Mouse (Mus musculus): ENCODE data around the gene Gm17304. TPM values are rescaled to one million over a fixed set of nuclear protein-coding genes. Genes with fewer than 3 reads are reported as not detected.

Gene Gm17304
- polyA plus RNA-seq, 1 experiment from 2014 or later = not detected

DNA sequence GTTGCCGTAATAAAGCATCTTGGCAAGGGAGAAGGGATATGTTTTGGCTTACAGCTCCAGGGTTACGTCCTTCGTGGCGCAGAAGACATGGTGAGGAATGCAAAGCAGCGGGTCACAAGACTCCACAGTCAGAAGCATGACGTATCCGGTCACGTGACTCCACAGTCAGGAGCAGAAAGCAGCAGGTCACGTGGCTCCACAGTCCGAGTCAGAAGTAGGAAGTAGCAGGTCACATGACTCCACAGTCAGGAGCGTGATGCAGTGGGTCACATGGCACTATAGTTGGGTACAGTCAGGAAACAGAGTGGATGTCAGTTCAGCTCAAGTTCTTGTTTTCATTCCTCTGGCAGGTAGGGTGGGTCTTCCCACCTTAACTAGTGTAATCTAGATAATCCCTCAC is 19.2 kb upstream of the Gm17304 start:
- no peak overlapping the region for H3K27ac ChIP-seq (replicated peaks)
- WGBS (ENCODE audit: insufficient replicate concordance) = 80% methylated on average over 11 of the region's 11 CpGs
- H3K4me3 ChIP-seq (replicated peaks) = no peak overlapping the region
- H3K9me3 ChIP-seq (replicated peaks) = no peaks in the 10 kb centered on the region
- ATAC-seq (ENCODE audit: insufficient read depth) = no peak
- H3K4me2 ChIP-seq = no peak overlapping the region
- no peaks in the 10 kb centered on the region for H3K27me3 ChIP-seq
- H3K9ac ChIP-seq = no peak overlapping the region
- H3K4me1 ChIP-seq (replicated peaks) = no peaks in the 10 kb centered on the region
- H3K36me3 ChIP-seq (replicated peaks) = 0 out of 2 replicates have a peak, but pooled peaks cover 4% of the 10 kb centered on the region

GRCm38 (mm10) chr5:106590686-106591085 is 18.2 kb upstream of the Gm17304 start:
- no peaks in the 10 kb centered on the region for H3K4me1 ChIP-seq (replicated peaks)
- ATAC-seq (ENCODE audit: insufficient read depth) = no peak

DNA sequence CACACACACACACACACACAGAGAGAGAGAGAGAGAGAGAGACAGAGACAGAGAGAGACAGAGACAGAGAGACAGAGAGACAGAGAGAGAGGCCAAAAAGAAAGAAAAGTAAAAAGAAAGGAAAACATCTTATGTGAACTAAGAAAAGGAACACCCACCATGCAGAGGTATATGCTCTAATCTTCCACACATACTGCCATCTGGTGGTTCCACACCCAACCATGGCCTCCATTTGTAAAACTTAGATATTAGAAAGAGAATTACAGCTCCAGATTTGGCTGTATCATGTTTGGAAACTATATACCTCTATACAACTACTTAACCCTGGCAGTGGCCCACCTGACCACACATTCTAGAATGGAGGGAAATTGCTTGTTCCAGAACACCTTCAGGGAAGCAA is 14.5 kb upstream of the Gm17304 start:
- no peak overlapping the region for H3K4me2 ChIP-seq
- no peak for ATAC-seq (ENCODE audit: insufficient read depth)
- no peaks in the 10 kb centered on the region for H3K27me3 ChIP-seq
- H3K9me3 ChIP-seq (replicated peaks) = no peaks in the 10 kb centered on the region
- H3K36me3 ChIP-seq (replicated peaks) = 0 out of 2 replicates have a peak, but pooled peaks cover 3% of the 10 kb centered on the region
- H3K9ac ChIP-seq = no peak overlapping the region
- no peak overlapping the region for H3K27ac ChIP-seq (replicated peaks)
- H3K4me3 ChIP-seq (replicated peaks) = no peak overlapping the region
- H3K4me1 ChIP-seq (replicated peaks) = no peaks in the 10 kb centered on the region

More at GRCm38 (mm10) chr5:106590686-106591085, 18.2 kb upstream of the Gm17304 start:
- no peak overlapping the region for H3K27ac ChIP-seq (replicated peaks)
- H3K27me3 ChIP-seq = no peaks in the 10 kb centered on the region
- no peak overlapping the region for H3K4me2 ChIP-seq
- H3K9me3 ChIP-seq (replicated peaks) = no peaks in the 10 kb centered on the region
- H3K9ac ChIP-seq = no peak overlapping the region
- no peak overlapping the region for H3K4me3 ChIP-seq (replicated peaks)
- 92% methylated on average over 5 of the region's 5 CpGs for WGBS (ENCODE audit: insufficient replicate concordance)
- 0 out of 2 replicates have a peak, but pooled peaks cover 4% of the 10 kb centered on the region for H3K36me3 ChIP-seq (replicated peaks)

GRCm38 (mm10) chr5:106597472-106597871 is 11.4 kb upstream of the Gm17304 start:
- H3K27ac ChIP-seq (replicated peaks) = no peak overlapping the region
- H3K27me3 ChIP-seq = no peaks in the 10 kb centered on the region
- H3K4me1 ChIP-seq (replicated peaks) = no peaks in the 10 kb centered on the region
- no peak overlapping the region for H3K4me2 ChIP-seq
- H3K9me3 ChIP-seq (replicated peaks) = no peaks in the 10 kb centered on the region
- 68% methylated on average over 2 of the region's 2 CpGs for WGBS (ENCODE audit: insufficient replicate concordance)
- H3K36me3 ChIP-seq (replicated peaks) = no peaks in the 10 kb centered on the region
- no peak overlapping the region for H3K4me3 ChIP-seq (replicated peaks)
- no peak for ATAC-seq (ENCODE audit: insufficient read depth)
- H3K9ac ChIP-seq = no peak overlapping the region

- H3K9ac ChIP-seq = no peak overlapping the region
- H3K4me2 ChIP-seq = no peak overlapping the region
- H3K27me3 ChIP-seq = no peaks in the 10 kb centered on the region
- H3K27ac ChIP-seq (replicated peaks) = no peak overlapping the region
- H3K9me3 ChIP-seq (replicated peaks) = no peaks in the 10 kb centered on the region
- no peak for ATAC-seq (ENCODE audit: insufficient read depth)
- H3K4me1 ChIP-seq (replicated peaks) = no peaks in the 10 kb centered on the region
- no peaks in the 10 kb centered on the region; the same call in 1 of the 2 replicates for H3K36me3 ChIP-seq (replicated peaks)
- 85% methylated on average over 8 of the region's 8 CpGs for WGBS (ENCODE audit: insufficient replicate concordance)
- H3K4me3 ChIP-seq (replicated peaks) = no peak overlapping the region
Measured at GRCm38 (mm10) chr5:106599482-106599881, 9.4 kb upstream of the Gm17304 start.

DNA sequence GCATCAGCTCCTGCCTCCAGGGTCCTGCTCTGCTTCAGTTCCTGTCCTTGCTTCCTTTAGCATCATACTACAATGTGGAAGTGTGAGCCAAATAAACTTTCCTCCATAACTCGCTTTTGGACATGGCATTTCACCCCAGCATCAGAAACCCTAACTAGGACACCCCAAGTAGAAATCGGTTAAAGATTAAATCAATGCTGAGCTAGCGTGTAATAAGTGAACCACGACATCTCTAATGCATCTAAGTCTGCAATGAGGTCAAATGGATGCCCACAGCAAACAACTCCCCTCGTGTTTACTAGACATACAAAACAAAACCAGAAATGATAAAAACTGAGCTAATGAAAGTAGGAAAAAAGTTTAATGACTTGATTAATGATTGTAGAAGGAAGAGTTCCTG is 4.5 kb upstream of the Gm17304 start:
- ATAC-seq (ENCODE audit: insufficient read depth) = no peak

DNA sequence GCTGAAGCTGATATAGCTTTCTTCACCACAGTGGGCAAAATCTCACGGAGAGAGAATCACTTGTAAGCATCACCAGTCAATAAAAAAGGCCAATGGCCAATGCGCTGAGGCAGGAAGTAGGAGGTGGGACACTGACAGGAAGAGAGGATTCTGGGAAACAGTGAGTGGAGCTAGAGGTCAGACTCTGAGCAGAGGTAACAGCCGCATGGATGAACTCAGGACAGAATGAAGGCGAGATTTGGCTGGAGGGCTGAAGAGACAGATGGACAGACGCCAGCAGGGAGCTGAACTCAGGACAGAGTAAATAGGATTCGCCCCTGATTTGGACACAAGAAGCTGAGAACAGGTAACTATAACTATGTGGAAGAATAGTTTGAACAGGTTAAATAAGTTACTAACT is 3.8 kb upstream of the Gm17304 start:
- Histone ChIP-seq H3K36me3 (replicated peaks) (peaks cover 6% of the 10 kb centered on the region), H3K27ac (replicated peaks) (no peak overlapping the region), H3K9ac (no peak overlapping the region), H3K9me3 (replicated peaks) (no peaks in the 10 kb centered on the region), H3K4me3 (replicated peaks) (no peak overlapping the region), H3K4me2 (no peak overlapping the region), H3K4me1 (replicated peaks) (no peaks in the 10 kb centered on the region), H3K27me3 (no peaks in the 10 kb centered on the region)
- WGBS (ENCODE audit: insufficient replicate concordance) = 85% methylated on average over 6 of the region's 6 CpGs
- ATAC-seq (ENCODE audit: insufficient read depth) = no peak

More for the DNA sequence above, 4.5 kb upstream of the Gm17304 start:
- Histone ChIP-seq H3K9ac (no peak overlapping the region), H3K9me3 (replicated peaks) (no peaks in the 10 kb centered on the region), H3K27me3 (no peaks in the 10 kb centered on the region), H3K27ac (replicated peaks) (no peak overlapping the region), H3K4me2 (no peak overlapping the region), H3K4me1 (replicated peaks) (no peaks in the 10 kb centered on the region), H3K36me3 (replicated peaks) (peaks cover 6% of the 10 kb centered on the region), H3K4me3 (replicated peaks) (no peak overlapping the region)
- 77% methylated on average over 5 of the region's 5 CpGs for whole genome bisulfite sequencing (ENCODE audit: insufficient replicate concordance)

- H3K4me3 ChIP-seq (replicated peaks) = no peak overlapping the region
- no peak for ATAC-seq (ENCODE audit: insufficient read depth)
- H3K4me1 ChIP-seq (replicated peaks) = no peaks in the 10 kb centered on the region
- no peak overlapping the region for H3K27ac ChIP-seq (replicated peaks)
- peaks cover 15% of the 10 kb centered on the region for H3K36me3 ChIP-seq (replicated peaks)
- 82% methylated on average over 5 of the region's 5 CpGs for WGBS (ENCODE audit: insufficient replicate concordance)
- no peak overlapping the region for H3K9ac ChIP-seq
- no peaks in the 10 kb centered on the region for H3K27me3 ChIP-seq
- H3K4me2 ChIP-seq = no peak overlapping the region
- no peaks in the 10 kb centered on the region for H3K9me3 ChIP-seq (replicated peaks)
Measured at GRCm38 (mm10) chr5:106607081-106607480, 1.8 kb upstream of the Gm17304 start.

GRCm38 (mm10) chr5:106612151-106612550 is 3.3 kb downstream of the Gm17304 start:
- H3K9ac ChIP-seq = no peak overlapping the region
- no peak overlapping the region for H3K4me3 ChIP-seq (replicated peaks)
- H3K27me3 ChIP-seq = no peaks in the 10 kb centered on the region
- H3K36me3 ChIP-seq (replicated peaks) = peaks cover 20% of the 10 kb centered on the region
- no peak overlapping the region for H3K27ac ChIP-seq (replicated peaks)
- H3K4me1 ChIP-seq (replicated peaks) = no peaks in the 10 kb centered on the region
- no peaks in the 10 kb centered on the region for H3K9me3 ChIP-seq (replicated peaks)
- no peak overlapping the region for H3K4me2 ChIP-seq
- ATAC-seq (ENCODE audit: insufficient read depth) = no peak
- 86% methylated on average over 2 of the region's 2 CpGs for WGBS (ENCODE audit: insufficient replicate concordance)

GRCm38 (mm10) chr5:106614570-106614969 is 5.7 kb downstream of the Gm17304 start:
- Histone ChIP-seq H3K9ac (no peak overlapping the region), H3K4me2 (no peak overlapping the region), H3K4me1 (replicated peaks) (no peaks in the 10 kb centered on the region), H3K27me3 (no peaks in the 10 kb centered on the region), H3K9me3 (replicated peaks) (no peaks in the 10 kb centered on the region), H3K4me3 (replicated peaks) (no peak overlapping the region), H3K36me3 (replicated peaks) (peaks cover 28% of the 10 kb centered on the region), H3K27ac (replicated peaks) (no peak overlapping the region)
- no peak for ATAC-seq (ENCODE audit: insufficient read depth)
- WGBS (ENCODE audit: insufficient replicate concordance) = 61% methylated on average over 7 of the region's 7 CpGs

- Histone ChIP-seq H3K9me3 (replicated peaks) (no peaks in the 10 kb centered on the region), H3K4me2 (no peak overlapping the region), H3K9ac (no peak overlapping the region), H3K27me3 (no peaks in the 10 kb centered on the region), H3K27ac (replicated peaks) (no peak overlapping the region), H3K36me3 (replicated peaks) (peaks cover 29% of the 10 kb centered on the region), H3K4me3 (replicated peaks) (no peak overlapping the region), H3K4me1 (replicated peaks) (no peaks in the 10 kb centered on the region)
- WGBS (ENCODE audit: insufficient replicate concordance) = 70% methylated on average over 2 of the region's 2 CpGs
- ATAC-seq (ENCODE audit: insufficient read depth) = no peak
Measured at GRCm38 (mm10) chr5:106615006-106615405, 6.1 kb downstream of the Gm17304 start.

DNA sequence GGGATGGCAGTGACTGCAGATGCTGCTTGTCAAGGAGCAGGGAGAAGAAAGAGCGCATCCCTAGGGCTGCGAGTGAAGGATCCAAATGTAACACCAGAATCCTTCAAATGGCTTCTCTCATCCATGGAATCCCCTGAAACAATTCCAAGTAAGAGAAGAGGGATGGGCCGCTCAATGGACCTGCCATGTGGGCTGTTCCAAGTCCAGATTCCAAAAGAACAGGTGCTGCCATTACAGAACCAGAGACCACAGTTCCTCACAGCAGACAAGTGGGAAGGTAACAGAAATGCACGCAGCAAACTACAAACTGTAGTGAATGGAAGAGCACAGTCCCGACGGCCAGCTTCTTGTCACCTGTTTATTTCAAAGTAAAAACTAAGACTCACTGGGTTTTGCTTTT is 11.5 kb downstream of the Gm17304 start:
- Histone ChIP-seq H3K4me3 (replicated peaks) (no peak overlapping the region), H3K4me2 (no peak overlapping the region), H3K9me3 (replicated peaks) (no peaks in the 10 kb centered on the region), H3K27ac (replicated peaks) (no peak overlapping the region), H3K36me3 (replicated peaks) (peaks cover 58% of the 10 kb centered on the region), H3K4me1 (replicated peaks) (no peaks in the 10 kb centered on the region), H3K27me3 (no peaks in the 10 kb centered on the region), H3K9ac (no peak overlapping the region)
- 88% methylated on average over 6 of the region's 6 CpGs for WGBS (ENCODE audit: insufficient replicate concordance)
- no peak for ATAC-seq (ENCODE audit: insufficient read depth)
